Mouse (Mus musculus) erythroblast, embryonic 14.5 days (primary cell): ENCODE measurements around the gene Tcn2. TPM values are rescaled to one million over a fixed set of nuclear protein-coding genes. Genes with fewer than 3 reads are reported as not detected.

Experiments used
- H3K27me3 ChIP-seq: 2 replicates; pipeline ENCODE4 v1.6.1; 2012; ENCODE audit warnings: inconsistent platforms; ENCODE audit not compliant: control insufficient read depth
- H3K36me3 ChIP-seq: 2 replicates; pipeline ENCODE4 v1.6.1; 2012; ENCODE audit warnings: mild to moderate bottlenecking, inconsistent platforms; ENCODE audit not compliant: control insufficient read depth
- H3K4me1 ChIP-seq: 2 replicates; pipeline ENCODE4 v1.6.1; 2012; ENCODE audit warnings: inconsistent platforms; ENCODE audit not compliant: control insufficient read depth
- H3K4me3 ChIP-seq: replicated peaks from 2 replicates; pipeline ENCODE3; 2012; ENCODE audit warnings: moderate library complexity, mild to moderate bottlenecking, inconsistent platforms
- H3K9me3 ChIP-seq: 2 replicates; pipeline ENCODE4 v1.6.1; 2012; ENCODE audit warnings: low read length, inconsistent platforms, mixed read lengths; ENCODE audit not compliant: control insufficient read depth
- GATA1 ChIP-seq: IDR thresholded peaks from 2 replicates; pipeline ENCODE4 v1.6.1; 2012; ENCODE audit warnings: low read length, inconsistent platforms, mixed read lengths
- TAL1 ChIP-seq: IDR thresholded peaks from 3 replicates; pipeline ENCODE4 v1.6.1; 2012; ENCODE audit warnings: low read length, inconsistent platforms, mixed read lengths
- polyA plus RNA-seq: library from polyadenylated mRNA; stranded (reverse); fragments of >175 nt; gene quantifications from 2 replicates; pipeline ENCODE4 v1.2.3, GENCODE M21; 2012

Tcn2 gene
- polyA plus RNA-seq, 1 experiment: 0.08 TPM

- no peak for TF ChIP-seq TAL1
- no peak for TF ChIP-seq GATA1
- H3K4me3 ChIP-seq: no peak overlapping the region
- no peaks in the 10 kb centered on the region for H3K36me3 ChIP-seq
- no peaks in the 10 kb centered on the region; the same call in 1 of the 2 replicates for H3K4me1 ChIP-seq
- H3K9me3 ChIP-seq: no peaks in the 10 kb centered on the region
- no peaks in the 10 kb centered on the region; the same call in 1 of the 2 replicates for H3K27me3 ChIP-seq
Measured at GRCm38 (mm10) chr11:3905446-3905845, 26.5 kb downstream of the Tcn2 start.

DNA sequence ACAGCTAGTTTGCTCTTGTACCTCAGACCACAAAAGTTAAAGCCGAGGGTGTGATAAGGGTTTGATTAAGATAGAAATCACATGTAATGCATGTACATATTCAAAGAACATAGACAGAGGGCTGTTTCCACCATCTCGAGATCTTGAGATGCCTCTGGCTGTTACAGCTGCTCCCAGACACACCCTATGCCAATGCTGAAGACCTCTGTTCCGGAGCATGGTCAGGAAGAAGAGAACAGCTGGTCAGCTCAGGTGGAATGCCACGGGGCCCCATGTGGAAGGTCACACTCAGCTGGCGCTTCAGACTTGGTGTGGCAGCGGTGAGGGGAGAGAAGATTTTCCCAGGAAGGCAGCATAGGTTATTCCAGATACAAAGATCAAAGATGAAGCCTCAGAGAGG lies 27.3 kb downstream of the Tcn2 start:
- no peaks in the 10 kb centered on the region for H3K27me3 ChIP-seq
- no peak overlapping the region for H3K4me3 ChIP-seq
- no peaks in the 10 kb centered on the region for H3K9me3 ChIP-seq
- no peaks in the 10 kb centered on the region; the same call in 1 of the 2 replicates for H3K4me1 ChIP-seq
- H3K36me3 ChIP-seq: no peaks in the 10 kb centered on the region
- TF ChIP-seq GATA1 (no peak), TAL1 (no peak)

- Histone ChIP-seq H3K36me3 (no peaks in the 10 kb centered on the region), H3K9me3 (no peaks in the 10 kb centered on the region), H3K27me3 (no peaks in the 10 kb centered on the region), H3K4me1 (no peaks in the 10 kb centered on the region), H3K4me3 (no peak overlapping the region)
- TF ChIP-seq GATA1 (no peak), TAL1 (no peak)
Measured at GRCm38 (mm10) chr11:3903046-3903445, 28.9 kb downstream of the Tcn2 start.

DNA sequence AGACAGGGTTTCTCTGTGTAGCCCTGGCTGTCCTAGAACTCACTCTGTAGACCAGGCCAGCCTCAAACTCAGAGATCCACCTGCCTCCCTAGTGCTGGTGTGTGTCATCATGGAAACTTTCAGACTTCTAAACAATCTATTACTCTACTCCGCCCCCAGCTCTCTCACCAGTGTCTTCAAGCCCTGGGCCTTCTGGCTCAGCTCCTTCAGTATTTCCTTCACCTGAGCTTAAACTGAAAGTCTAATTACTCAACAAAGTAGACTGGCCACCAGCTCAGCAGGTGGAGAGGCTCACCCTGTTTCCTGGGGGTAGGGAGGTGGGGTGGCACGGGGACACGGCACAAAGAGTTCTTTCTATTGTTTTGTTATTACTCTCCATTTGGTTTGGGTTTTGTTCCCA lies 29.4 kb downstream of the Tcn2 start:
- TF ChIP-seq GATA1: no peak
- no peak for TF ChIP-seq TAL1
- Histone ChIP-seq H3K4me3 (no peak overlapping the region), H3K9me3 (no peaks in the 10 kb centered on the region), H3K36me3 (no peaks in the 10 kb centered on the region), H3K27me3 (no peaks in the 10 kb centered on the region), H3K4me1 (no peaks in the 10 kb centered on the region)

GRCm38 (mm10) chr11:3900296-3900695 lies 31.7 kb downstream of the Tcn2 start:
- no peaks in the 10 kb centered on the region for H3K27me3 ChIP-seq
- no peak overlapping the region for H3K4me3 ChIP-seq
- TF ChIP-seq TAL1: no peak
- TF ChIP-seq GATA1: no peak
- peaks cover 3% of the 10 kb centered on the region for H3K4me1 ChIP-seq
- H3K36me3 ChIP-seq: no peaks in the 10 kb centered on the region
- H3K9me3 ChIP-seq: no peaks in the 10 kb centered on the region

GRCm38 (mm10) chr11:3895933-3896332 lies 36.0 kb downstream of the Tcn2 start:
- Histone ChIP-seq H3K27me3 (peaks cover 14% of the 10 kb centered on the region), H3K4me3 (no peak overlapping the region)

GRCm38 (mm10) chr11:3895458-3895857 lies 36.5 kb downstream of the Tcn2 start:
- H3K4me1 ChIP-seq: peaks cover 14% of the 10 kb centered on the region
- H3K27me3 ChIP-seq: peaks cover 14% of the 10 kb centered on the region
- H3K36me3 ChIP-seq: no peaks in the 10 kb centered on the region
- H3K4me3 ChIP-seq: peak overlapping the region; percentile 62
- TF ChIP-seq GATA1 (no peak), TAL1 (no peak)
- no peaks in the 10 kb centered on the region for H3K9me3 ChIP-seq

More at GRCm38 (mm10) chr11:3895933-3896332, 36.0 kb downstream of the Tcn2 start:
- Histone ChIP-seq H3K9me3 (no peaks in the 10 kb centered on the region), H3K36me3 (no peaks in the 10 kb centered on the region), H3K4me1 (peaks cover 14% of the 10 kb centered on the region)
- no peak for TF ChIP-seq GATA1
- TF ChIP-seq TAL1: no peak

- H3K4me1 ChIP-seq: peaks cover 14% of the 10 kb centered on the region
- peak; percentile 36 for TF ChIP-seq GATA1
- TF ChIP-seq TAL1: no peak
Measured at GRCm38 (mm10) chr11:3894406-3895281, 37.3 kb downstream of the Tcn2 start, which contains the start of the genes 4921536K21Rik and Dusp18. Gene 4921536K21Rik (minus strand): TSS chr11:3895098. Gene Dusp18 (plus strand): TSS chr11:3895240.

DNA sequence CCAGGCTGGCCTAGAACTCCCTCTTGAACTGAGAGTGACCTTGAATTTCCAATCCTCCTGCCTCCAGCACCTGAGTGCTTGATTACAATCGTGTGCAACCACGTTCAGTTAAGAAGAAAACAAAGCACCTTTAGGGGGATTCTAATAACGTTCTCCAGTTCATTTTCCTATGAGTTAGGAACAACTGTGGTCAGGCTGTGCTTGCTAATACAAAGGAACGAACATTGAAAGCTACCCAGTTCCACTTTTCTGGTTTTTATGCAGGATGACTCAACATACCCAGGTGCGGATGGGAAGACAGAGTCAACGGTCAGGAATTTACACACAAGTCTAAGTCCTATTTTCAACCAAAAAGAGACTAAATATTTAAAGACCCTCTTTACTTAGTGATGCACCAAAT lies 38.0 kb downstream of the Tcn2 start:
- Histone ChIP-seq H3K36me3 (no peaks in the 10 kb centered on the region), H3K27me3 (peaks cover 19% of the 10 kb centered on the region), H3K4me1 (peaks cover 14% of the 10 kb centered on the region), H3K9me3 (no peaks in the 10 kb centered on the region), H3K4me3 (no peak overlapping the region)
- TF ChIP-seq GATA1 (no peak), TAL1 (no peak)

More at GRCm38 (mm10) chr11:3894406-3895281, 37.3 kb downstream of the Tcn2 start, which contains the start of the genes 4921536K21Rik and Dusp18:
- Histone ChIP-seq H3K27me3 (peaks cover 19% of the 10 kb centered on the region), H3K9me3 (no peaks in the 10 kb centered on the region), H3K4me3 (peak within 1 kb of the TSS; percentile 62), H3K36me3 (no peaks in the 10 kb centered on the region)
